15 mouse cellular contexts compared by ENCODE assay signal in genomic region chr3:60580699-60581098, GRCm38 (mm10).
A peak's percentile ranks its signal among the peaks of the same experiment; 100 is the strongest.
DNase-seq lines count a peak whose midpoint lies in the region; ATAC-seq and TF ChIP-seq lines count a peak whose summit lies in the region.
"Had no signal": no experiment of that assay in that cellular context is flagged by ENCODE, and none has a peak within 500 bp of the region (broad histone marks: within the 10 kb centered on the region; RNA-seq: fewer than 3 reads in every experiment).

No protein-coding gene starts in this region.

- no peaks in the 10 kb centered on the region for H3K9me3 ChIP-seq in stomach, embryonic 16.5 days (replicated peaks; ENCODE audit: control insufficient read depth, low read length)
- no peaks in the 10 kb centered on the region for H3K9me3 ChIP-seq in stomach, postnatal 0 days (ENCODE audit: control insufficient read depth, low read length)
- no peaks in the 10 kb centered on the region for H3K9me3 ChIP-seq in liver, postnatal 0 days (ENCODE audit: low read length)
- H3K9me3 ChIP-seq: forebrain, embryonic 10.5 days had no signal

- peak overlapping the region; percentile 87 for H3K27ac ChIP-seq in heart, adult 2 months
- peak overlapping the region; percentile 18; the same call in 1 of the 2 replicates for H3K27ac ChIP-seq in stomach, embryonic 16.5 days (ENCODE audit: low read length)
- no peak overlapping the region; the same call in 1 of the 2 replicates for H3K27ac ChIP-seq in stomach, postnatal 0 days (replicated peaks)
- H3K27ac ChIP-seq in liver, postnatal 0 days (ENCODE audit: low read depth): no peak overlapping the region
- H3K27ac ChIP-seq: forebrain, embryonic 10.5 days; hindbrain, postnatal 0 days had no signal

- 14% methylated on average over 5 of the region's 5 CpGs for WGBS in heart, adult 2 months
- 50% methylated on average over 5 of the region's 5 CpGs for WGBS in stomach, embryonic 16.5 days
- 41% methylated on average over 5 of the region's 5 CpGs for whole genome bisulfite sequencing in stomach, postnatal 0 days
- WGBS in liver, postnatal 0 days (ENCODE audit: insufficient replicate concordance): 24% methylated on average over 5 of the region's 5 CpGs

- no peak for ATAC-seq in stomach, embryonic 16.5 days (ENCODE audit: insufficient read depth, low FRiP score)
- ATAC-seq in stomach, postnatal 0 days (ENCODE audit: low FRiP score, low TSS enrichment): no peak
- no peak for ATAC-seq in liver, postnatal 0 days
- ATAC-seq in erythroblast, adult 5-6 weeks (replicated peaks; ENCODE audit: low FRiP score, poor library complexity, severe bottlenecking): no peak
- ATAC-seq: hindbrain, postnatal 0 days had no signal

- peak; percentile 30 for TF ChIP-seq CTCF in heart, adult 2 months (IDR thresholded peaks at IDR 0.05)
- TF ChIP-seq CTCF in stomach, postnatal 0 days (IDR thresholded peaks at IDR 0.05; ENCODE audit: low read depth): no peak
- TF ChIP-seq CTCF in liver, postnatal 0 days (IDR thresholded peaks at IDR 0.05; ENCODE audit: low read depth): 0 out of 2 replicates have a peak, but pooled peaks have one; percentile 8

- intact Hi-C loops in heart, adult 2 months (cut with DNase I): loop anchor here (5.0 kb wide), 1 partner anchor 78 kb away; no protein-coding TSS in a partner anchor

- peaks cover 25% of the 10 kb centered on the region for H3K4me1 ChIP-seq in heart, adult 2 months (ENCODE audit: control insufficient read depth, insufficient read depth, low read length)
- H3K4me1 ChIP-seq in stomach, embryonic 16.5 days (ENCODE audit: control insufficient read depth, insufficient read depth, low read length): peaks cover 21% of the 10 kb centered on the region
- peaks cover 13% of the 10 kb centered on the region for H3K4me1 ChIP-seq in stomach, postnatal 0 days (replicated peaks; ENCODE audit: control insufficient read depth, insufficient read depth)
- peaks cover 23% of the 10 kb centered on the region for H3K4me1 ChIP-seq in liver, postnatal 0 days (ENCODE audit: insufficient read depth)

- H3K36me3 ChIP-seq in heart, adult 2 months (ENCODE audit: control insufficient read depth, insufficient read depth, low read length): peaks cover 68% of the 10 kb centered on the region
- no peaks in the 10 kb centered on the region for H3K36me3 ChIP-seq in stomach, embryonic 16.5 days (ENCODE audit: control insufficient read depth, insufficient read depth, low read length)
- H3K36me3 ChIP-seq in stomach, postnatal 0 days (ENCODE audit: control insufficient read depth, insufficient read depth, low read length): no peaks in the 10 kb centered on the region
- no peaks in the 10 kb centered on the region for H3K36me3 ChIP-seq in liver, postnatal 0 days (replicated peaks; ENCODE audit: insufficient read depth, low read length)
- H3K36me3 ChIP-seq: forebrain, embryonic 10.5 days had no signal

- H3K9ac ChIP-seq in heart, adult 2 months (ENCODE audit: low read depth, low read length): peak overlapping the region; percentile 60
- H3K9ac ChIP-seq in stomach, embryonic 16.5 days (ENCODE audit: low read length): no peak overlapping the region
- no peak overlapping the region for H3K9ac ChIP-seq in stomach, postnatal 0 days (ENCODE audit: low read length)
- no peak overlapping the region for H3K9ac ChIP-seq in liver, postnatal 0 days (replicated peaks)

- no peak overlapping the region for H3K4me3 ChIP-seq in heart, adult 2 months
- H3K4me3 ChIP-seq in stomach, embryonic 16.5 days (replicated peaks; ENCODE audit: low read length): no peak overlapping the region
- H3K4me3 ChIP-seq in stomach, postnatal 0 days (ENCODE audit: low read depth, low read length): no peak overlapping the region
- H3K4me3 ChIP-seq in liver, postnatal 0 days (ENCODE audit: low read depth, low read length): no peak overlapping the region
- H3K4me3 ChIP-seq: forebrain, embryonic 10.5 days had no signal

- TF ChIP-seq POLR2A in heart, adult 2 months (IDR thresholded peaks at IDR 0.05; ENCODE audit: insufficient read depth, low read depth, low read length): peak; percentile 29; the same call in 1 of the 2 replicates

- TF ChIP-seq EP300 in heart, adult 2 months (IDR thresholded peaks at IDR 0.05; ENCODE audit: insufficient read depth, low read depth, low read length): peak; percentile 77; the same call in 1 of the 2 replicates
- TF ChIP-seq EP300 in stomach, postnatal 0 days (optimal IDR thresholded peaks at IDR 0.05): no peak
- TF ChIP-seq EP300 in liver, postnatal 0 days (IDR thresholded peaks at IDR 0.05; ENCODE audit: low read depth): no peak

- no peak overlapping the region for H3K4me2 ChIP-seq in stomach, embryonic 16.5 days (ENCODE audit: low read depth, low read length)
- no peak overlapping the region for H3K4me2 ChIP-seq in stomach, postnatal 0 days (replicated peaks; ENCODE audit: low read depth)
- no peak overlapping the region for H3K4me2 ChIP-seq in liver, postnatal 0 days (ENCODE audit: low read depth, low read length)

- peaks cover 4% of the 10 kb centered on the region; the same call in 1 of the 2 replicates for H3K79me2 ChIP-seq in heart, adult 2 months (replicated peaks; ENCODE audit: control insufficient read depth, insufficient read depth, low read length)

- H3K27me3 ChIP-seq in heart, adult 2 months (ENCODE audit: control insufficient read depth, insufficient read depth, low read length): no peaks in the 10 kb centered on the region
- H3K27me3 ChIP-seq in stomach, embryonic 16.5 days (ENCODE audit: control insufficient read depth, insufficient read depth, low read length): no peaks in the 10 kb centered on the region
- H3K27me3 ChIP-seq in stomach, postnatal 0 days (ENCODE audit: control insufficient read depth, insufficient read depth, low read length): no peaks in the 10 kb centered on the region
- no peaks in the 10 kb centered on the region for H3K27me3 ChIP-seq in liver, postnatal 0 days (ENCODE audit: insufficient read depth, low read length)

- DNase-seq in heart, adult 2 months: peak in 1 of 2 experiments; percentile 52
- no peak for DNase-seq in heart, postnatal 4 days
- no peak for DNase-seq in stomach, postnatal 0 days (ENCODE audit: low spot score)
- no peak for DNase-seq in liver, postnatal 0 days
- DNase-seq in thymus, postnatal 36 days: no peak
- no peak for DNase-seq in natural killer cell, adult 2 months (ENCODE audit: low spot score in 2 of 2)
- DNase-seq: B cell, adult 2 months; embryo, embryonic 11 days; gastrocnemius, postnatal 14 days; kidney, postnatal 4 days; retina, postnatal 1 day had no signal

Comparison
In these comparisons a context has a peak if more than half of its experiments do, and no peak if none do; other contexts are left out.
1. H3K27ac ChIP-seq: peak in heart, adult 2 months (single experiment) and stomach, embryonic 16.5 days (single experiment); none in stomach, postnatal 0 days (single experiment) and liver, postnatal 0 days (single experiment).